Mouse (Mus musculus) hindbrain, postnatal 0 days (tissue): Measurements from ENCODE around the gene Sik3. TPM values are rescaled to one million over a fixed set of nuclear protein-coding genes. Genes with fewer than 3 reads are reported as not detected.

Source experiments
- ATAC-seq: fragments of 200-750 bp; cut with Nextera tagmentation; 2 replicates; pipeline ENCODE4 v1.8.0; 2017; ENCODE audit warnings: mild to moderate bottlenecking, moderate TSS enrichment, moderate library complexity
- DNase-seq: peaks from one replicate; pipeline ENCODE4 v3.0.0-alpha.2; 2015; ENCODE audit warnings: low spot score
- H3K27ac ChIP-seq: fragments of 300-500 bp; sonication (generic); 2 replicates; pipeline ENCODE4 v1.5.1; 2014; ENCODE audit warnings: mild to moderate bottlenecking
- H3K27me3 ChIP-seq: fragments of 300-500 bp; sonication (generic); 2 replicates; pipeline ENCODE4 v1.6.1; 2014; ENCODE audit warnings: low read length, mixed read lengths; ENCODE audit not compliant: insufficient read depth
- H3K36me3 ChIP-seq: fragments of 300-500 bp; sonication (generic); 2 replicates; pipeline ENCODE4 v1.6.1; 2014; ENCODE audit warnings: low read length, mixed read lengths; ENCODE audit not compliant: insufficient read depth
- H3K4me1 ChIP-seq: fragments of 300-500 bp; sonication (generic); 2 replicates; pipeline ENCODE4 v1.6.1; 2014; ENCODE audit warnings: antibody characterized with exemption, low read length, mixed read lengths; ENCODE audit not compliant: insufficient read depth
- H3K4me2 ChIP-seq: fragments of 300-500 bp; sonication (generic); 2 replicates; pipeline ENCODE4 v1.6.1; 2014; ENCODE audit warnings: low read depth, mild to moderate bottlenecking, low read length, moderate library complexity, mixed read lengths
- H3K4me3 ChIP-seq: fragments of 300-500 bp; sonication (generic); 2 replicates; pipeline ENCODE4 v1.5.1; 2014; ENCODE audit warnings: low read length
- H3K9ac ChIP-seq: fragments of 300-500 bp; sonication (generic); replicated peaks from 2 replicates; pipeline ENCODE4 v1.6.1; 2014; ENCODE audit warnings: mild to moderate bottlenecking, low read length, moderate library complexity, mixed read lengths
- H3K9me3 ChIP-seq: fragments of 300-500 bp; sonication (generic); 2 replicates; pipeline ENCODE4 v1.6.1; 2016; ENCODE audit warnings: low read length, mixed read lengths
- CTCF ChIP-seq: IDR thresholded peaks from 2 replicates; pipeline ENCODE4 v1.5.1; 2016; ENCODE audit warnings: antibody characterized with exemption, control low read depth, low read depth
- WGBS: fragments of 180-500 bp; shearing (Covaris S2); extraction: QIAGEN DNeasy Blood & Tissue Kit; methylation state at CpG from one replicate; pipeline ENCODE4 v1.1.7; 2014; 5-methylcytosine and 5-hydroxymethylcytosine counted together
- polyA plus RNA-seq: library from polyadenylated mRNA; unstranded; fragments of >200 nt; fragmentation: Nextera tagmentation; extraction: Ambion mirVana; gene quantifications from 2 replicates; pipeline ENCODE4 v1.2.1, GENCODE M21; 2015
- total RNA-seq: library from RNA; depleted of rRNA; stranded (reverse); fragments of >200 nt; gene quantifications from 2 replicates; pipeline ENCODE4 v1.2.3, GENCODE M21; 2014

Sik3 gene
- total and polyA plus RNA-seq, 2 experiments from 2014 or later: 12.5 to 37.1 TPM

- no peak for ATAC-seq
- Histone ChIP-seq H3K4me2 (no peak overlapping the region), H3K36me3 (no peaks in the 10 kb centered on the region), H3K4me1 (no peaks in the 10 kb centered on the region), H3K4me3 (no peak overlapping the region), H3K27ac (no peak overlapping the region), H3K27me3 (no peaks in the 10 kb centered on the region), H3K9ac (no peak overlapping the region), H3K9me3 (no peaks in the 10 kb centered on the region)
- no peak for TF ChIP-seq CTCF
- DNase-seq: no peak
- 86% methylated on average over 3 of the region's 3 CpGs for WGBS
These were observed 244.9 kb downstream of the Sik3 start for GRCm38 (mm10) chr9:46257546-46257945.

GRCm38 (mm10) chr9:46259111-46259510 lies 246.5 kb downstream of the Sik3 start:
- H3K9ac ChIP-seq: no peak overlapping the region
- H3K27ac ChIP-seq: no peak overlapping the region
- DNase-seq (no peak), ATAC-seq (no peak)
- H3K9me3 ChIP-seq: no peaks in the 10 kb centered on the region
- H3K4me2 ChIP-seq: no peak overlapping the region
- no peak overlapping the region for H3K4me3 ChIP-seq
- H3K36me3 ChIP-seq: no peaks in the 10 kb centered on the region
- 92% methylated on average over 6 of the region's 6 CpGs for WGBS
- TF ChIP-seq CTCF: no peak
- no peaks in the 10 kb centered on the region for H3K4me1 ChIP-seq
- no peaks in the 10 kb centered on the region for H3K27me3 ChIP-seq

GRCm38 (mm10) chr9:46261131-46261530 lies 248.5 kb downstream of the Sik3 start:
- no peaks in the 10 kb centered on the region for H3K4me1 ChIP-seq
- no peak overlapping the region for H3K27ac ChIP-seq
- DNase-seq (no peak), ATAC-seq (no peak)
- H3K4me3 ChIP-seq: no peak overlapping the region
- no peak overlapping the region for H3K4me2 ChIP-seq
- no peaks in the 10 kb centered on the region for H3K9me3 ChIP-seq
- no peak for TF ChIP-seq CTCF
- 88% methylated on average over 7 of the region's 7 CpGs for WGBS
- no peaks in the 10 kb centered on the region for H3K27me3 ChIP-seq
- H3K9ac ChIP-seq: no peak overlapping the region
- no peaks in the 10 kb centered on the region for H3K36me3 ChIP-seq

- H3K27ac ChIP-seq: no peak within 1 kb of the TSS
- WGBS: 57% methylated on average over 7 of the region's 7 CpGs
- no peak within 1 kb of the TSS for H3K9ac ChIP-seq
- DNase-seq (no peak), ATAC-seq (no peak)
- H3K4me1 ChIP-seq: no peaks in the 10 kb centered on the region
- no peaks in the 10 kb centered on the region for H3K9me3 ChIP-seq
- no peak for TF ChIP-seq CTCF
- no peak within 1 kb of the TSS for H3K4me2 ChIP-seq
- no peaks in the 10 kb centered on the region; the same call in 1 of the 2 replicates for H3K27me3 ChIP-seq
- H3K4me3 ChIP-seq: no peak within 1 kb of the TSS
- H3K36me3 ChIP-seq: no peaks in the 10 kb centered on the region
These were observed 255.8 kb downstream of the Sik3 start, which contains the start of gene Apoa5 for GRCm38 (mm10) chr9:46268343-46268873. Gene Apoa5 (plus strand): TSS chr9:46268633.

- 85% methylated on average over 5 of the region's 5 CpGs for WGBS
- Histone ChIP-seq H3K36me3 (no peaks in the 10 kb centered on the region), H3K27me3 (no peaks in the 10 kb centered on the region; the same call in 1 of the 2 replicates), H3K4me2 (no peak overlapping the region), H3K4me3 (no peak overlapping the region), H3K9me3 (no peaks in the 10 kb centered on the region), H3K27ac (no peak overlapping the region), H3K4me1 (peaks cover 5% of the 10 kb centered on the region; the same call in 1 of the 2 replicates), H3K9ac (no peak overlapping the region)
- DNase-seq (no peak), ATAC-seq (no peak)
- TF ChIP-seq CTCF: no peak
These were observed 256.5 kb downstream of the Sik3 start for GRCm38 (mm10) chr9:46269125-46269524.

- WGBS: 94% methylated on average over 4 of the region's 4 CpGs
- H3K27ac ChIP-seq: no peak overlapping the region
- DNase-seq (no peak), ATAC-seq (no peak)
- H3K36me3 ChIP-seq: peaks cover 9% of the 10 kb centered on the region
- H3K4me3 ChIP-seq: no peak overlapping the region
- H3K9me3 ChIP-seq: no peaks in the 10 kb centered on the region
- H3K4me2 ChIP-seq: no peak overlapping the region
- no peaks in the 10 kb centered on the region; the same call in 1 of the 2 replicates for H3K27me3 ChIP-seq
- TF ChIP-seq CTCF: no peak
- H3K4me1 ChIP-seq: peaks cover 5% of the 10 kb centered on the region; the same call in 1 of the 2 replicates
- no peak overlapping the region for H3K9ac ChIP-seq
These were observed 258.2 kb downstream of the Sik3 start for GRCm38 (mm10) chr9:46270782-46271181.

- Histone ChIP-seq H3K9ac (no peak overlapping the region), H3K27me3 (no peaks in the 10 kb centered on the region; the same call in 1 of the 2 replicates), H3K36me3 (peaks cover 22% of the 10 kb centered on the region), H3K4me3 (no peak overlapping the region), H3K9me3 (no peaks in the 10 kb centered on the region), H3K4me2 (peak overlapping the region; percentile 95; the same call in 1 of the 2 replicates), H3K27ac (no peak overlapping the region), H3K4me1 (peaks cover 5% of the 10 kb centered on the region; the same call in 1 of the 2 replicates)
- DNase-seq (no peak), ATAC-seq (no peak)
- 89% methylated on average over 9 of the region's 9 CpGs for WGBS
- no peak for TF ChIP-seq CTCF
These were observed 259.4 kb downstream of the Sik3 start for GRCm38 (mm10) chr9:46272070-46272469.
